13 mouse cellular contexts compared by ENCODE assay signal in genomic region chr2:120008672-120009071, GRCm38 (mm10). TPM values are rescaled to one million over a fixed set of nuclear protein-coding genes. Genes with fewer than 3 reads are reported as not detected.
A peak's percentile ranks its signal among the peaks of the same experiment; 100 is the strongest.
DNase-seq lines count a peak whose midpoint lies in the region; TF ChIP-seq lines count a peak whose summit lies in the region.
"Had no signal": no experiment of that assay in that cellular context is flagged by ENCODE, and none has a peak within 500 bp of the region (broad histone marks: within the 10 kb centered on the region; RNA-seq: fewer than 3 reads in every experiment).

No protein-coding gene starts in this region.

- H3K27ac ChIP-seq in kidney, adult 2 months (ENCODE audit: insufficient read depth, low read depth, low read length) = no peak overlapping the region; the same call in 1 of the 2 replicates
- H3K27ac ChIP-seq: embryonic facial prominence, embryonic 15.5 days; hindbrain, embryonic 15.5 days had no signal

- no peak for TF ChIP-seq CTCF in kidney, adult 2 months (conservative IDR thresholded peaks at IDR 0.05; ENCODE audit: insufficient read depth, insufficient read length, low read depth, low read length)

- H3K4me3 ChIP-seq in kidney, adult 2 months (ENCODE audit: insufficient read depth, low read depth, low read length) = no peak overlapping the region
- H3K4me3 ChIP-seq: embryonic facial prominence, embryonic 15.5 days; hindbrain, embryonic 15.5 days; myocyte had no signal

- WGBS in kidney, adult 2 months = 29% methylated on average over 4 of the region's 4 CpGs

- H3K4me1 ChIP-seq in kidney, adult 2 months (ENCODE audit: control insufficient read depth, insufficient read depth, low read length) = peaks cover 8% of the 10 kb centered on the region
- H3K4me1 ChIP-seq: hindbrain, embryonic 15.5 days had no signal

- no peaks in the 10 kb centered on the region for H3K36me3 ChIP-seq in kidney, adult 2 months (ENCODE audit: control insufficient read depth, insufficient read depth, low read length)

- H3K27me3 ChIP-seq in kidney, adult 2 months (replicated peaks; ENCODE audit: control insufficient read depth, insufficient read depth, low read length) = no peaks in the 10 kb centered on the region
- H3K27me3 ChIP-seq: embryonic facial prominence, embryonic 15.5 days; hindbrain, embryonic 15.5 days had no signal

- TF ChIP-seq POLR2A in kidney, adult 2 months (IDR thresholded peaks at IDR 0.05; ENCODE audit: low read depth, low read length) = no peak

- DNase-seq in kidney, adult 2 months = peak; percentile 59
- DNase-seq in kidney, adult 18-20 months = no peak
- DNase-seq in c-Kit-positive CD71-negative TER-119-negative erythroid progenitor cells, embryonic 14.5 days (ENCODE audit: low read depth) = peak; percentile 18
- peak; percentile 60 for DNase-seq in kidney, postnatal 14 days
- peak; percentile 39 for DNase-seq in lung, postnatal 25 days (ENCODE audit: low spot score)
- no peak for DNase-seq in left cerebral cortex, adult 8-10 months (ENCODE audit: low spot score in 2 of 2)
- no peak for DNase-seq in frontal cortex, postnatal 10 days (ENCODE audit: low spot score in 2 of 2)
- DNase-seq: adrenal gland, postnatal 25 days; cerebellum, adult 9-11 months; layer of hippocampus, adult 9-11 months had no signal

RNA-seq across cellular contexts. Expression of gene Jmjd7, which starts 18.6 kb away (rescaled TPM):
- 8.9 and 9.0 TPM in 2 replicates for polyA plus RNA-seq in kidney, adult 2 months (2012; rRNA removed)
- total RNA-seq in left cerebral cortex, adult 8-10 months (2022) = 1 to 10 TPM; 3.6 to 4.6 (median 4.2) TPM

RNA-seq across cellular contexts. Expression of gene Gm28042, which starts 18.6 kb away (rescaled TPM):
- polyA plus RNA-seq in kidney, adult 2 months (2012; rRNA removed) = 2.0 and 2.4 TPM in 2 replicates
- total RNA-seq in left cerebral cortex, adult 8-10 months (2022) = 1 to 10 TPM in 3 of 4 experiments, under 1 TPM in 1; 0.50 to 2.6 (median 1.3) TPM

RNA-seq across cellular contexts. Expression of gene Pla2g4b, which starts 24.5 kb away (rescaled TPM):
- polyA plus RNA-seq in kidney, adult 2 months (2012; rRNA removed) = 1.6 and 1.8 TPM in 2 replicates
- 1 to 10 TPM; 1.1 to 4.3 (median 2.1) TPM for total RNA-seq in left cerebral cortex, adult 8-10 months (2022)

RNA-seq across cellular contexts. Expression of gene Mapkbp1, which starts 36.2 kb away (rescaled TPM):
- 9.0 and 11.5 TPM in 2 replicates for polyA plus RNA-seq in kidney, adult 2 months (2012; rRNA removed)
- total RNA-seq in left cerebral cortex, adult 8-10 months (2022) = 10 to 100 TPM; 42.3 to 51.3 (median 44.2) TPM

Comparison
In these comparisons a context has a peak if more than half of its experiments do, and no peak if none do; other contexts are left out.
1. DNase-seq: peak in kidney, adult 2 months (single experiment), c-Kit-positive CD71-negative TER-119-negative erythroid progenitor cells, embryonic 14.5 days (single experiment), kidney, postnatal 14 days (single experiment) and lung, postnatal 25 days (single experiment); none in kidney, adult 18-20 months (single experiment), left cerebral cortex, adult 8-10 months (0 of 2) and frontal cortex, postnatal 10 days (0 of 2).